Mouse (Mus musculus) heart, postnatal 14 days (tissue): Measurements from ENCODE around the gene Nrgn. TPM values are rescaled to one million over a fixed set of nuclear protein-coding genes. Genes with fewer than 3 reads are reported as not detected.

Experiments used
- DNase-seq, 2 experiments: peaks; one replicate each; pipeline ENCODE4 v3.0.0; 2021 to 2022
- intact Hi-C: fragments of 180-260 bp; cut with DNase I; formaldehyde crosslinking; loops from one replicate; pipeline ENCODE4 v1.15.1; 2025
- total RNA-seq, 2 experiments: library from RNA; stranded (reverse); gene quantifications; 2 replicates each; pipeline ENCODE4 v1.2.3; 2021

Nrgn gene
- total RNA-seq, 2 experiments from 2014 or later: 2.4 to 3.9 TPM

DNA sequence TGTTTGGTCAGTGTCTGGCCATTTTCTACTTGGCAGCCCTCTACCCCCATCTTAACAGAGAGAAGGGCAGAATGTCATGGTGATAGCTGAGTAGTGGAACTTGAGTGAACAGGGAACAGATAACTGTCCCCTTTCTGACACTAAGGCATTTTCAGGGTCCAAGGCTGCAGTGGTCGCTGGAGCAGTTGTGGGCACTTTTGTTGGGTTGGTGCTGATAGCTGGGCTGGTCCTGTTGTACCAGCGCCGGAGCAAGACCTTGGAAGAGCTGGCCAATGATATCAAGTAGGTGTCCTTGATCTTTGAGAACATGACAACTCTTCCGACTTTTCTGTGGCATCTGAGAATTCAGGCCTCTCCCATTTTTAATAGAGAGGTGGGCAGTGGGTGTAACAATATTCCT, 15.9 kb downstream of the Nrgn start:
- DNase-seq: no peak
- intact Hi-C loops: no loop called here

DNA sequence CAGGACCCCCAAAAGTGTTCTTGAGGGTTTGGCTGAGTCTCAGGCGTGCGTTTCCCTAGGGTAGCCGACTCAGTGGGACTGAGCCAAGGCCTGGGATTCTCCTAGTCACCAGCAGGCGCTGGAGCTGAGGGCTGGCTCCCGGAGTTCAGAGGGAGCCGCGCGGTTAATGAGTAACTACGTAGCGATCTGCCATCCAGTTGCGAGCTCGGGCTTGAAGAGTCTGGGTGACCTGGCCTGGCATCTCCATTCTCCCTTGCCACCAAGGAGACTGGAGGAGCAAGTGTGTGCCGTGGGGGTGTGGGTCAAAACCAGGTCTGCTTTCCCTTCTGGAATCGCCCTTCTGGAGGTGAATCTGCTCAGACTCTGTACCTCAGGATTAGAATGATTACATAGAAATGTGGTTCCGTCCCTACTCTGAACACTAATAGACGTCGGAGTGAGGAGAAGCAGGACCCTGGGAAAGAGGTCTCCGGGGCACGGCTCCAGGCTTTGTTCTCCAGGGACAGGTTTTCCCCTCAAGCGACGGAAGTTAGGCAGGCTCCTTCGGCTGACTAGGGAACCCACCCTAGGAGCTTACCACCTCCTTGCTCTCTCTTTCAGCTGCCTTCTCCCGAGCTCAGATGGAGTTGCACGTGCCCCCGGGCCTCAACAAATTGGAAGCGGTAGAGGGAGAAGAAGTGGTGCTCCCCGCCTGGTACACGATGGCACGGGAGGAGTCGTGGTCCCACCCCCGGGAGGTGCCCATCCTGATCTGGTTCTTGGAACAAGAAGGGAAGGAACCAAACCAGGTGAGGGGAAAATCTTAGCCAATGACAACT, 21.6 kb downstream of the Nrgn start:
- intact Hi-C loops: loop anchor here (2.0 kb wide), 2 partner anchors 14 to 42 kb away; partner anchors contain the start of gene Msantd2
- DNase-seq: peak; percentile 61 to 73

DNA sequence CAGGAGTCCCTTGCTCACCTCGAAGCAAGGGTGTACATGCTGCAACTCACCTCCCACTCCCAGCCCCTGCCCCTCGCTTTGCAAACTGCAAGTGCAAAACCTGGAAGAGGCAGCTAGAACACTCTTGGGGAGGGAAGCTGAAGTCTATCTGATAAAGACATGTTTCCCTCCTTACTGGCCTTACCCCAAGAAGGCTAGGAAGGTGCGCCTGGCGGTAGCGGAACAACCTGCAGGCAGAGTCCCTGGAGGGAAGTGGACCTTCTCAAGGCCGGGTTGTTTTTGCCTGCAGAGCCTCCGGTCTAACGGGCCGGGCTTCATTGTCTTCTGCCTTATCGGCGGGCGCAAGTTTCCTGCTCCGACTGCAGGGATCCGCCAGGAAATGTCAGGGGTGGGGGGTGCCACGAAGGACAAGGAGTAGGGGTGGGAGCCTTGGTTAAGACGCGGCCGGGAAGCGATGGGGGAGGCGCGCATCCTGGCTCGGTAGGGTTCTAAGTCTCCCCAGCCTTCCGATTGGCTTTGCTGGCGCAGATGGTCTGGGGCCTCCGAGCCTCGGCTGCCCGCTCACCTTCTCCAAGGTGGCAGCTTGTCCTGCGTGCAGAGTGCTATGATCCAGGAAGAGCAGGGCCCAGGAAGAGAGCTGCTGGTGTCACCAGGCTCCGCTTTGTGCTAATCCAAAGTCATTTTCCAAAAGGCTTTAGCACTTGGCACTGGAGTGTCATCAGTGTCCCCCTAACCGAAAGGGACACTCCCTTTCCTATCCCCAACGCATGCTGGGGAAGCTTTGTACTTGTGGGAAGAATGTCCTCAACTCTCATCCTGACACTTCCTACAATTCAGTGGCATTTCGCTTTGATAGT, 22.4 kb downstream of the Nrgn start:
- intact Hi-C loops: loop anchor here (2.0 kb wide), 2 partner anchors 15 to 41 kb away; partner anchors contain the start of gene Msantd2

DNA sequence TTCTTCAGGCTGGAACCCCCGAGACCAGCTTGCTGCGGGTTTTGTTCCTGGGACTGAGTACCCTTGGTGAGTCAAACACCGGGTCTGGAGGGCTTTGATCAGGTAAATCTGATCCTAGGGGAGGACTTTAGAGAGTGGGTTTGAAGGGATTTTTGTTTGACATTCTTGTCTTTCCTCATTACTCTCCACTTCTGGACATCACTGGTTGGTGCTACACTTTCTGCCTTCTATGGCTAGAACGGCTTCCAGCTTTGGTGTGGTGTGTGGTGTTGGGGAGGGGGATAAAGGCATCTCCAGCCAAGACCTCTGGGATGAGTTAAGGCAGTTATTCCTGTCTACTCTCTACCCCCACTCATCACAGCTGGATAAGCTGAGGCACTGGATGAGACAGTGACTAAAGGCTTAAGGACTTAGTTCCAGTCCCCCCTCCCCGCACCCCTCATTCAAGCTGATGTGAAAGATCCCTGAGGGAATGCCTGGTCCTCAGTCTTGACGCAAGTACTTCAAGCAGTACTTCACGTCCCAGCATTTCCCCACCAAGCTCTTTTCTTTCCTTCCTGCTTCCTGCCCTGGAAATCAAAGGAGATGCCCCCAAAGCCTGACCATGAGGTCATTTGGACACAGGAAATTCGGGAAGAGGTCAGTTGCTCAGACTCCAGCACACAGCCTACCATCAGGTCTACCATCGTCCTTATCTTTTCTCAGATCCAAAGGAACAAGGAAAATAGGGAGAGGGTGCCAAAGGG, 24.3 kb downstream of the Nrgn start:
- intact Hi-C loops: no loop called here
- peak; percentile 25 to 36 for DNase-seq

More for the DNA sequence above, 22.4 kb downstream of the Nrgn start:
- peak; percentile 77 to 79 for DNase-seq

DNA sequence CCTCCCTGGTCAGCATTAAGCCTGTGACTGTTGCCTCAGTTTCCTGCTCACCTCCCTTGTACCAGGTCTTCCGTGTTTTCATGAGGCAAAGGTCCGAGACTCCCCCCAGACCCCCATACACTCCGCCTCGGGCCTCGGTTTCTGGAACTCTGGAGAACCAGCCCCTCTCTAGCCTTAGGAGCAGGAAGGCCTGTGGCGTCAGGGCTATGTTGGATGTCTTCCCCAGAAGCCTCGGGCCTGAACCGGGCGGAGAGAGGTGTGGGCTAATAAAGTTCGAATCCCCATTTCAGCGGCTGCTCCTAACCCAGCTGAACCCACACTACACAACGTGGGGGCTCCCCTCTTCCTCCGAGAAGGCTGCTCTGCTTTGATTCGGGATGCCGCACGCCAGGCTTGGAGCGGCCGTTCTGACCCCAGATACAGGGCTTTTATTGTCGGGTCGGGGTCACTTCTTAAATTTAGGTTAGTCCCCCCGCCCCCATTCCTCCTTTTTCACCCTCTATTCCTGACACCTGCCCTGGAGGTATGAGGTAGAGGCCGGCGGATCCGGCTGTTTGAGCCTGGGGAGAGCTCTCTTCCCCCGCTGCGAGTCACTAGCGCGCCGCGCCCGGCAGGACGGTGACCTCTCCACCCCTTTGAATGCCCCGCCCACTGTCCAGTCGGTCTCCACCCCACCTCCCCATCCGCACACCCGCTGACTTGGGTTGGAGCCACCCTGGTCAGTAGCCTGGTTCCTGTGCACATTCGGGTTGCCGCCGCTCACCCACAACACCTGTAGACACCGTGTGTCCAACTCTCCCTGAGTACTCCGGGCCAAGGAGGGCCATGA, 25.1 kb downstream of the Nrgn start, which contains the start of gene Esam:
Gene Esam (plus strand): TSS at position 683 of the 829 bp plus-strand sequence.
- peak; percentile 85 to 86 for DNase-seq
- intact Hi-C loops: loop anchor here (2.0 kb wide), 1 partner anchor 85 kb away; the partner anchor contains the start of gene Spa17

DNA sequence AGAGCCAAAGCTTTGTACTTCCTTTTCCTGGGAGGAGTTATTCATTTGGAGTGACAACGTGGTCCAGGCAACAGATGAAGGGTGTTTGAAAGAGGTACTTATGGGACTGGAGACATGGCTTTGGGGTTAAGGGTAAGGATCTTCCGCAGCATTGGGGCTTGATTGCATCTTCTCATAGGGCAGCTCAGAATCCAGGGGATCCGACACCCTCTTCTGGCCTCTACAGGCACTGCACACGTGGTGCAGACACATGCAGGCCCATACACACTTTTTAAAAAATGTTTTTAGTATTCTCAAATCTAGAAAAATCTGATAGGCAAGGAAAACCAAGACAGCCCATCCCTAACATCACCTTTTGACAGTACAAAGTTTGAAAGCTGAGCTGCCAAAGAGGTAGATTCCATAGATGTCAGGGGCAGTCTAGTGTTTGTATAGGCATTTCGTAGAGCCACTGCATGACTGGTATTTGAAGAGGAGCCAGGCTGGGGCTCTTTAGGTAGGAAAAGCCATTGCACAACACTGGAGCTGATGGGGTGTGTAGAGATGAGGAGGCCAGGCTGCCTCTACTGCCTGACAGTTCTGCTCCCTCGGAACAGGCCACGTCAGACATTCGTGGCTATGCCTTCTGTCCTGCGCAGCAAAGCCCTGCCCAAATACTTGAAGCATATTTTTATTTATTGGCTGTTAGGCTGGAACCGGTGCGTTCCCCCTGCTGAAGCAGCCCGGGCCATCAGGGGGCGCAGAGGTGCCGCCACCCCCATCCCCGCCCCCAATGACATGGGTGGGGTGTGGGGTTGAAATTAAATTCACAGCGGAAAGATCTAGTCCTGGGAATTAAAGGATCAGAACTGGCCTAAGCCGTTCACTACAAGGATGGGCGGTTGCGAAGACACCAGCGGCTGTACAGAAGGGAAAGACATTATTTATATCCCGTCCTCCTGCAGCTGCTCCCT, 26.0 kb downstream of the Nrgn start:
- intact Hi-C loops: loop anchor here (2.0 kb wide), 1 partner anchor 86 kb away; the partner anchor contains the start of gene Spa17
- DNase-seq: peak; percentile 63

DNA sequence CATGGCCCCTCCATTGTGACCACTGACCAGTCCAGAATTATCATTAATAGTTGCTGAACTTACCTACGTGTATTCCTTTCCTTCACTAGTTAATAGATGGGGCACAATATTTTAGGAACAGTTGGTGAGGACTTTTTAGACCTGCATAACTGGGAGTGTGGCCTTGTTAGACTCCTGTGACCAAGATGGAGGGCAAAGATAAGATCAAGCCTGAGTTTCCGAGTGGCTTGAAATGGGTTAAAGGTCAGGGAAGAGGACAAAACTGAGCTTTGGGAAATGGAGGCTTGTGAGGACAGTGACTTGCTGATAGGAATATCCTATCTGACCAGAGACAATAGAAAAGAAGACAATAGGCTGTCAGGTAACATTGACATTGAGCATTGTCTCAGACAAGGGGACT, 27.2 kb downstream of the Nrgn start:
- DNase-seq: no peak
- intact Hi-C loops: no loop called here

DNA sequence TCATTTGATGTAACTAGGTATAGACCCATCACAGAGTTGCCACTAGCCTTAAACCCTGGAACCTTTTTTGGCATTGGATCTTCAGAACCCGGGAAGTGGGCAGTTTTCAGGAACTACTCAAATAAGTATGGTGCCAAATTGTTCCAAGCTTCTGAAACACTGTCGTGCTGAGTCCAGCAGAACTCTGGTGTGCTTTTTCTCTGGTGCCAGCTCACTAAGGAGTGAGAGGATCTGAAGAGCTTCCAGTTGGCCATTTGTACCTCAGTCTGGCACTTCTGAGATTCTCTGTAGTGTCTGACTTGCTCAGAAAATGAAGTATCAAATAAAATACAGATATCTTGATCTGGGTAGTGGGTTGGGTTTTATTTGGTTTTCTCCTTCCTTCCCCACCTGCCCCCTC, 32.7 kb downstream of the Nrgn start:
- intact Hi-C loops: no loop called here
- DNase-seq: no peak

DNA sequence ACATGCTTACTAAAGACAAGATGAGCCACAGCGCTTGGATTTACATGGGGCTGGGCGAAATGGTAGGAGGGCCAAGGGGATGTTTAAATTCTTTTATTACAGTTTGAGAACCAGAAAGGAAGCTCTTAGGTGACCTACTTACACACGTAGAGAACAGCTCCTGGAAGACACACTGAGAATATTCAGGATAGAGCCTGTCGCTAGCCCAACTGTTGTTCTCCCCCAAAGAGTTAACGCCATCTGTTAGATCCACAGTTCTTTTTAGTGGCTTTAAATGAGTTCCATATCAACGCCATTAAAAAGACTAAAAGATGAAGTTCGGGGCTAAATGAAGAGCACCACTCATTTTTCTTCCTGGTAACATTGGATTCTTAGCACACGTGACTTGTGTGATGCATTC, 33.7 kb downstream of the Nrgn start:
- no peak for DNase-seq
- intact Hi-C loops: no loop called here

DNA sequence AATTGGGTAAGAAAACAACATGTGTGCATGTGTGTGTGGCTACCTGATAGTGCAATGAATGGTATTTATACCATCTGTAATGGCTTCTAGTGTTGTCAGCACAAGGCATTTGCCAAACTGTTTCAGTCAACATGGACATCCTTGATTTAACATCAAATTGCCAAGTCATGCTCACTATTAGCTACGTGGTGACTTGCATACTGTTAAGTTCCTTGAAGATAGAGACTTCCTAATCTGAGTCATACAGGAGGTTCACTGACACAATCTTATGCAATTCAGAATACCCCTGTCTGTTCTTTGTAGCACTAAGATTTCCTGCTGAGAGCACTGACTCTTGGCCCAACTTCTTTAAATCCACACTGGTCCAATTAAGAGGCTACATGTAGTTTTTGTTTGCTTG, 35.2 kb downstream of the Nrgn start:
- intact Hi-C loops: no loop called here
- DNase-seq: no peak

DNA sequence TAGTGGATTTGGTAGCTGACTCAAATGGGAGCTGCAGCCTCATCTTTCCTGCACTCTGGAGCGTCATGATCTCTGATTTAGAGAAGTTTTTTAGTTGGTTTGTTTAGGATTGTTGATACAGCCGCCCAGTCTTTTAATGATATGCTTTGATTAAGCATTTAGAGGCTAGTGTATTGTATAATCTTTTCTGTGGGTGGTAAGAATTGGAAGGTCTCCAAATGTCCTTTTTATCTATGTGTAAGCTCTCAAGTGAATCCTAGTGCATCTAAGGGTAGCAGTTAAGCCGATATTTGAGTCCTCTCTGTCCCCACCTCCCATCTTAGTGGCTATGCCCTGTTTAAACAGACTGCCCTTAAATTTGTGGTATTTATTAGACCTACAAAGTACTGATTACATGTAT, 38.2 kb downstream of the Nrgn start:
- intact Hi-C loops: no loop called here

DNA sequence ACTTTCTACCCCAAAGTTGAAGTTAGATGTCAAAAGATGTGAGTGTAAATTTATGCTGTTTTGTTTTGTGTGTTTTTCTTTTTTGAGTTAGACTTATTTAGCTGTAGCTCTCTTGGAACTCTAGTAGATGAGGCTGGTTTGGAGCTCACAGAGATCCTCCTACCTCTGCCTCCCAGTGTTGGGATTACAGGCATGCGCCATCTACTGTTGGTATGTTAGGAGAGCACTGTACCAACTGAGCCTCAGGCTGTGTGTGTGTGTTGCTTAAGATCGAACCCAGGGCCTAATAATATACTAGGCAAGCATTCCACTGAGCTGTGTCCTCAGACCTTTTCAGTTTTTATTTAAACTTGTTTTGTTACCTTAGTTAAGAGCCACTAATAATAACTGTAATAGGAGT, 40.6 kb downstream of the Nrgn start:
- no peak for DNase-seq
- intact Hi-C loops: no loop called here

More for the DNA sequence above, 38.2 kb downstream of the Nrgn start:
- no peak for DNase-seq

DNA sequence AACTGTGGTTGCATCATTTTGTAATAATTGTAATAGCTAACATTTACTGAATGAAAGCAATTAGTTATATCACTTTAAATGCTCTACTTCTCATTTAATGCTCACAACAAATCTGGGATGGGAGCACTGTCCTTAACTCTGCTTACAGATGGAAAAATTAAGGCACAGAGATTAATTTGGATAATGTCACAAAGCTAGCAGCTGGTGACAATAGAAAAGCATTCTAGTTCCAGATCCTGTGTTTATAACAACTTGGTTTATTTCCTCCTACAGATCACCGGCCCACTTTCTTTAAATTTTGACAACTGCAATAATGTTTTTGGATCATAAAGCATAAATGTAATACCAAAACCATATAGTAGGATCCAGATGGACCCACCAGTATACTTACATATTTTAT, 46.7 kb downstream of the Nrgn start:
- no peak for DNase-seq
- intact Hi-C loops: loop anchor here (5.0 kb wide), 1 partner anchor 44 kb away; no protein-coding TSS in a partner anchor

DNA sequence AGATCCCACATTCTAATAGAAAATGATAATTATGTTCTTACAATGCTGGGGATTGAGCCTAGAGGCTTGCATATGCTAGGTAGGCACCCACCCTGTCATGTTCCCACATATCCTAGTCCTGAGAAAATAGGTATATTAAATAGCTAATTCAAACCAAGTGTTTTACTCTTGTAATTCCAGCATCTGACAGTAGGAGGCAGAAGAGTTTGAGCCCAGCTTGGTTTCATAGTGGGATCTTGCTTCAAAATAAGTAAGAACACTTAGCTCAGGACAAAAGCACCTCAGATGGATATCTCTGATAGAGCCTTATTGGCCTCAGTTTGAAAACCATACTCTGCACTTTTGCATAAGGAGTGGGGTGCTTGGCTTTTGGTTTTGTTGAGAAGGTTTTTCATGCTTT, 48.4 kb downstream of the Nrgn start:
- DNase-seq: no peak
- intact Hi-C loops: no loop called here

DNA sequence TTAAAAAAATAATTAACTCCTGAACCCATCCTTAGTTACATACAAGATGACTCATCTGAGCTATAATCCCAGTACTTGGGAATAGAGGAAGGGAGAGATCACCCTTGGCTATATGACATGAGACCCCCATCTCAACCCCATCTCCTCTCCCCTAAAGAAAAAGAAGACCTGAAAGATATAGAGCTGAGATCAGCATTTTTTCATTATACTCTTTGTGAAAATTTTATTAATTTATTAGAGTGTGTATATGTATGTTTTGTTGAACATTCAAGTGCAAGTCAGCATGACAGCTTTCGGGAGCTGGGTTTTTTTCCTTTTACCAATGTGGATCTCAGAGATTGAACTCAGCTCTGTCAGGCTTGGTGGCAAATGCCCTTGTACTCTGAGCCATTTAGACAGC, 51.5 kb downstream of the Nrgn start:
- DNase-seq: no peak
- intact Hi-C loops: no loop called here

DNA sequence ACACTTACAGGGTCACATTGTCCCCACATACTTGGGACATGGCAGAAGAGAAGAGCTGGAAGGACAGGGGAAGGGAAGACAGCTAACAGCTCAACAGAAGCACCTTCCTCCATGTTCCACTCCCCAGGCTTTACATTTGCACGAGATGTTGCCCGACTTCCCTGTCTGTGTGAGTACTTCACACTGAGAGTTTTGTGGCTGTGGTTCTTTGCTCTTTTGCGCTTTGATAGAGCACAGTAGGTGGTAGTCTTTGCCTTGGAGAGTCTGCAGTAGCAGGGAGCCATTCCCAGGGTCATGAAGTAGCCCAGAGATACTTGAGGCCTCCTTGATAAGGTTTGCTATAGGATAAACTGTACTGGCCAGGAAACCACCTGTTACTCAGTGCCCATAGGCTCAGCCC, 52.5 kb downstream of the Nrgn start:
- DNase-seq: no peak
- intact Hi-C loops: no loop called here

DNA sequence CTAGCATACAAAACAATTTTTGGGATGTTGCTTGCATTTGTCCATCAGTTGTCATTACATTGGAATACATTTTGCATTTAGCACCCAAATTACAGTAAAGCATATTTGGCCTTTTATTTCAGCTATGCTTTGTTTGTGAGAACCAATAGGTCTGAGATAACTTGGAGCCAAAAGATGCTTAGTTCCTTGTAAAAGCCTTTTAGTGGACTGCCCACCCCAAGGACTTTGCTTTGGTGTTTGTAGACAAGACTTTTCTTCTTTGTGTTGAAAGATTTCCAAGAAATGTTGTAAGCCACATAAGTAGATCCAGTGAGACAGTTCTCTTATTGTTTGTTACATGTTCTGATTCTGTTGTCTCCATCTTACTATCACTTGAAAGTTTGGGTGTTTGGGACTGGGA, 56.4 kb downstream of the Nrgn start:
- intact Hi-C loops: no loop called here
- no peak for DNase-seq

DNA sequence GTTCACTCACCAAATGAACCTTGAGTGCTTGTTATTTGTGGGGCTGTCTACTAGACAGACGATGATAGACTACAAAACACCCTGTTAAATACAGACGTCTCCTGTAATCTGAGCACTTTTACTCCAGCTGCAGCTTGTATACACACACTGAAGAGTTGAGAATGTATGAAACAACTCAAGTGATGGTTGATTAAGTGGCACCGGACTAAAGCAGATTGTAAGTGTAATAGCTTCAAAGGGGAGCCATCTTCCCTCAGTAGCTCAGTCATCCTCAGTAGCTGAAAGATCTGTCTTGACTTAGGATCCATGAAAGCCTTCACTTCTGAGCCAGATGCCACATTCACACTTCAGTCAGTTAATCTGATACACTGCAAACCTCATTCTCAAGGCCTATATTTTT, 56.9 kb downstream of the Nrgn start:
- no peak for DNase-seq
- intact Hi-C loops: no loop called here
